Mouse (Mus musculus) limb, embryonic 15.5 days (tissue): ENCODE measurements around the gene Megf8. TPM values are rescaled to one million over a fixed set of nuclear protein-coding genes. Genes with fewer than 3 reads are reported as not detected.
"Not testable (repeated sequence)": the region's sequence is repeated elsewhere in the genome, so short reads cannot be mapped to it uniquely, and the experiment has no call there.

ENCODE experiments used
- ATAC-seq: fragments of 200-750 bp; cut with Nextera tagmentation; 2 replicates; pipeline ENCODE4 v1.8.0; 2017; ENCODE audit warnings: low read depth, moderate TSS enrichment; ENCODE audit not compliant: insufficient number of reproducible peaks, low FRiP score, low TSS enrichment
- H3K27ac ChIP-seq: fragments of 300-500 bp; sonication (generic); 2 replicates; pipeline ENCODE4 v1.5.1; 2015; ENCODE audit warnings: moderate library complexity, mild to moderate bottlenecking, inconsistent platforms
- H3K27me3 ChIP-seq: fragments of 300-500 bp; sonication (generic); 2 replicates; pipeline ENCODE4 v1.6.1; 2015; ENCODE audit warnings: inconsistent platforms
- H3K36me3 ChIP-seq: fragments of 300-500 bp; sonication (generic); 2 replicates; pipeline ENCODE4 v1.6.1; 2015; ENCODE audit warnings: inconsistent platforms
- H3K4me1 ChIP-seq: fragments of 300-500 bp; sonication (generic); 2 replicates; pipeline ENCODE4 v1.6.1; 2015; ENCODE audit warnings: inconsistent platforms
- H3K4me2 ChIP-seq: fragments of 300-500 bp; sonication (generic); 2 replicates; pipeline ENCODE4 v1.6.1; 2015; ENCODE audit warnings: mild to moderate bottlenecking, inconsistent platforms
- H3K4me3 ChIP-seq: fragments of 300-500 bp; sonication (generic); 2 replicates; pipeline ENCODE4 v1.5.1; 2015; ENCODE audit warnings: mild to moderate bottlenecking, inconsistent platforms
- H3K9ac ChIP-seq: fragments of 300-500 bp; sonication (generic); 2 replicates; pipeline ENCODE4 v1.6.1; 2015; ENCODE audit warnings: inconsistent platforms
- H3K9me3 ChIP-seq: fragments of 300-500 bp; sonication (generic); 2 replicates; pipeline ENCODE4 v1.6.1; 2016; ENCODE audit warnings: inconsistent platforms
- WGBS: fragments of 180-500 bp; shearing (Covaris S2); methylation state at CpG from one replicate; pipeline ENCODE4 v1.1.7; 2015; 5-methylcytosine and 5-hydroxymethylcytosine counted together
- polyA plus RNA-seq: library from polyadenylated mRNA; unstranded; fragments of >200 nt; fragmentation: Nextera tagmentation; extraction: Ambion mirVana; gene quantifications from 2 replicates; pipeline ENCODE4 v1.2.1, GENCODE M21; 2015

The Megf8 gene
- polyA plus RNA-seq, 1 experiment from 2014 or later, result 14.3 TPM

- ATAC-seq, result no peak
- peaks cover 49% of the 10 kb centered on the region for H3K27me3 ChIP-seq
- H3K9ac ChIP-seq, result no peak overlapping the region
- H3K4me2 ChIP-seq, result no peak overlapping the region
- no peak overlapping the region for H3K4me3 ChIP-seq
- no peaks in the 10 kb centered on the region for H3K9me3 ChIP-seq
- H3K4me1 ChIP-seq, result peaks cover 8% of the 10 kb centered on the region
- 36% methylated on average over 2 of the region's 2 CpGs for WGBS
- H3K36me3 ChIP-seq, result no peaks in the 10 kb centered on the region
- no peak overlapping the region for H3K27ac ChIP-seq
Measured at GRCm38 (mm10) chr7:25306614-25306996, 10.4 kb upstream of the Megf8 start.

- no peak for ATAC-seq
- no peaks in the 10 kb centered on the region for H3K9me3 ChIP-seq
- peaks cover 67% of the 10 kb centered on the region for H3K27me3 ChIP-seq
Measured at GRCm38 (mm10) chr7:25308702-25309318, 8.2 kb upstream of the Megf8 start.

GRCm38 (mm10) chr7:25309425-25309824, 7.5 kb upstream of the Megf8 start:
- Histone ChIP-seq H3K4me1 (peaks cover 9% of the 10 kb centered on the region), H3K9me3 (no peaks in the 10 kb centered on the region), H3K4me2 (no peak overlapping the region), H3K27ac (no peak overlapping the region), H3K36me3 (no peaks in the 10 kb centered on the region), H3K4me3 (no peak overlapping the region), H3K9ac (no peak overlapping the region), H3K27me3 (peaks cover 73% of the 10 kb centered on the region)
- peak; percentile 6; the same call in 1 of the 2 replicates for ATAC-seq
- WGBS, result 90% methylated on average over 9 of the region's 9 CpGs

More at GRCm38 (mm10) chr7:25308702-25309318, 8.2 kb upstream of the Megf8 start:
- H3K4me1 ChIP-seq, result peaks cover 8% of the 10 kb centered on the region
- H3K9ac ChIP-seq, result no peak overlapping the region
- no peaks in the 10 kb centered on the region for H3K36me3 ChIP-seq
- no peak overlapping the region for H3K4me2 ChIP-seq
- 58% methylated on average over 17 of the region's 17 CpGs for WGBS
- H3K27ac ChIP-seq, result no peak overlapping the region
- no peak overlapping the region for H3K4me3 ChIP-seq

GRCm38 (mm10) chr7:25311193-25311592, 5.8 kb upstream of the Megf8 start:
- H3K27ac ChIP-seq, result no peak overlapping the region
- no peak overlapping the region for H3K9ac ChIP-seq
- H3K4me2 ChIP-seq, result no peak overlapping the region
- no peaks in the 10 kb centered on the region for H3K36me3 ChIP-seq
- no peaks in the 10 kb centered on the region for H3K9me3 ChIP-seq
- H3K4me3 ChIP-seq, result no peak overlapping the region
- 83% methylated on average over 11 of the region's 11 CpGs for WGBS
- peaks cover 83% of the 10 kb centered on the region for H3K27me3 ChIP-seq
- H3K4me1 ChIP-seq, result peaks cover 20% of the 10 kb centered on the region
- no peak for ATAC-seq

- Histone ChIP-seq H3K27me3 (peaks cover 66% of the 10 kb centered on the region), H3K4me3 (no peak overlapping the region), H3K9me3 (no peaks in the 10 kb centered on the region), H3K4me1 (peaks cover 33% of the 10 kb centered on the region), H3K4me2 (no peak overlapping the region), H3K36me3 (no peaks in the 10 kb centered on the region), H3K27ac (no peak overlapping the region), H3K9ac (no peak overlapping the region)
- WGBS, result 52% methylated on average over 7 of the region's 7 CpGs
- no peak for ATAC-seq
Measured at GRCm38 (mm10) chr7:25313325-25313724, 3.6 kb upstream of the Megf8 start.

- Histone ChIP-seq H3K9me3 (no peaks in the 10 kb centered on the region), H3K4me2 (peak overlapping the region; percentile 89), H3K4me3 (peak overlapping the region; percentile 68), H3K9ac (peak overlapping the region; percentile 31; the same call in 1 of the 2 replicates), H3K36me3 (no peaks in the 10 kb centered on the region), H3K4me1 (peaks cover 37% of the 10 kb centered on the region), H3K27me3 (peaks cover 52% of the 10 kb centered on the region), H3K27ac (no peak overlapping the region)
- ATAC-seq, result no peak
- 1% methylated on average over 51 of the region's 51 CpGs for WGBS
Measured at GRCm38 (mm10) chr7:25314606-25315305, 2.2 kb upstream of the Megf8 start.

GRCm38 (mm10) chr7:25315306-25316041, 1.5 kb upstream of the Megf8 start:
- peaks cover 50% of the 10 kb centered on the region for H3K27me3 ChIP-seq
- no peak for ATAC-seq
- 1% methylated on average over 58 of the region's 69 CpGs for WGBS
- H3K9me3 ChIP-seq, result no peaks in the 10 kb centered on the region
- H3K4me2 ChIP-seq, result peak overlapping the region; percentile 89
- H3K4me3 ChIP-seq, result peak overlapping the region; percentile 68
- H3K9ac ChIP-seq, result peak overlapping the region; percentile 31
- H3K27ac ChIP-seq, result no peak overlapping the region
- H3K4me1 ChIP-seq, result peaks cover 37% of the 10 kb centered on the region
- H3K36me3 ChIP-seq, result no peaks in the 10 kb centered on the region

- peak overlapping the region; percentile 68 for H3K4me3 ChIP-seq
- peaks cover 50% of the 10 kb centered on the region for H3K4me1 ChIP-seq
- ATAC-seq, result no peak
- peak overlapping the region; percentile 91 for H3K27ac ChIP-seq
- 13% methylated on average over 21 of the region's 21 CpGs for WGBS
- H3K9me3 ChIP-seq, result no peaks in the 10 kb centered on the region
- H3K9ac ChIP-seq, result peak overlapping the region; percentile 76
- H3K36me3 ChIP-seq, result no peaks in the 10 kb centered on the region
- peaks cover 34% of the 10 kb centered on the region for H3K27me3 ChIP-seq
- H3K4me2 ChIP-seq, result peak overlapping the region; percentile 98
Measured at GRCm38 (mm10) chr7:25317446-25317999, 559 bp downstream of the Megf8 start.

GRCm38 (mm10) chr7:25322058-25322484, 5.1 kb downstream of the Megf8 start:
- Histone ChIP-seq H3K4me3 (peak overlapping the region; percentile 21), H3K4me2 (peak overlapping the region; percentile 44), H3K4me1 (peaks cover 41% of the 10 kb centered on the region), H3K27me3 (no peaks in the 10 kb centered on the region), H3K9ac (no peak overlapping the region), H3K9me3 (no peaks in the 10 kb centered on the region), H3K36me3 (no peaks in the 10 kb centered on the region), H3K27ac (peak overlapping the region; percentile 94)
- ATAC-seq, result peak; percentile 83
- WGBS, result 14% methylated on average over 6 of the region's 6 CpGs

GRCm38 (mm10) chr7:25323219-25323618, 6.3 kb downstream of the Megf8 start:
- no peak overlapping the region for H3K4me3 ChIP-seq
- H3K27ac ChIP-seq, result no peak overlapping the region
- H3K9me3 ChIP-seq, result no peaks in the 10 kb centered on the region
- H3K36me3 ChIP-seq, result peaks cover 1% of the 10 kb centered on the region
- no peak overlapping the region for H3K9ac ChIP-seq
- no peak for ATAC-seq
- no peaks in the 10 kb centered on the region for H3K27me3 ChIP-seq
- no peak overlapping the region for H3K4me2 ChIP-seq
- H3K4me1 ChIP-seq, result peaks cover 31% of the 10 kb centered on the region
- 84% methylated on average over 2 of the region's 2 CpGs for WGBS

GRCm38 (mm10) chr7:25325431-25325830, 8.5 kb downstream of the Megf8 start:
- not testable (repeated sequence) for H3K27ac ChIP-seq, H3K9ac ChIP-seq, H3K9me3 ChIP-seq, H3K27me3 ChIP-seq, H3K4me3 ChIP-seq, ATAC-seq, H3K4me2 ChIP-seq
- WGBS, result 89% methylated on average over 6 of the region's 6 CpGs
- peaks cover 17% of the 10 kb centered on the region for H3K36me3 ChIP-seq
- H3K4me1 ChIP-seq, result peaks cover 26% of the 10 kb centered on the region
